Mouse (Mus musculus) embryonic fibroblast, embryonic 13.5 days (primary cell): Measurements from ENCODE around the gene Crk. TPM values are rescaled to one million over a fixed set of nuclear protein-coding genes. Genes with fewer than 3 reads are reported as not detected.
"Not testable (repeated sequence)": the region's sequence is repeated elsewhere in the genome, so short reads cannot be mapped to it uniquely, and the experiment has no call there.

Experiments
- H3K27ac ChIP-seq: 2 replicates; pipeline ENCODE4 v1.5.1; 2012; ENCODE audit warnings: low read length, control low read depth, inconsistent platforms; ENCODE audit not compliant: insufficient read depth
- H3K4me1 ChIP-seq: 2 replicates; pipeline ENCODE4 v1.6.1; 2011; ENCODE audit warnings: low read length; ENCODE audit not compliant: control insufficient read depth, insufficient read depth
- H3K4me3 ChIP-seq: 2 replicates; pipeline ENCODE4 v1.5.1; 2011; ENCODE audit warnings: mild to moderate bottlenecking, control low read depth, low read length; ENCODE audit not compliant: insufficient read depth
- CTCF ChIP-seq: IDR thresholded peaks from 2 replicates; pipeline ENCODE4 v1.5.1; 2011; ENCODE audit warnings: mild to moderate bottlenecking, control low read depth, low read length, moderate library complexity, borderline replicate concordance; ENCODE audit not compliant: insufficient read depth
- POLR2A ChIP-seq: IDR thresholded peaks from 2 replicates; pipeline ENCODE4 v1.6.1; 2011; ENCODE audit warnings: low read depth, mild to moderate bottlenecking, control low read depth, low read length, moderate library complexity
- polyA plus RNA-seq: library from polyadenylated mRNA; stranded (reverse); fragments of >200 nt; gene quantifications from 2 replicates; pipeline ENCODE4 v1.2.4, GENCODE M21; 2011; ENCODE audit warnings: low read depth; ENCODE audit not compliant: missing spikeins, insufficient read length

The Crk gene
- polyA plus RNA-seq, 1 experiment, result 133 TPM

- Histone ChIP-seq H3K4me3 (no peak overlapping the region), H3K4me1 (peaks cover 10% of the 10 kb centered on the region), H3K27ac (no peak overlapping the region)
- TF ChIP-seq CTCF (no peak), POLR2A (no peak)
These were observed 5.4 kb downstream of the Crk start for GRCm38 (mm10) chr11:75684462-75684861.

GRCm38 (mm10) chr11:75684956-75685355 lies 5.9 kb downstream of the Crk start:
- Histone ChIP-seq H3K4me1 (peaks cover 10% of the 10 kb centered on the region), H3K27ac (no peak overlapping the region), H3K4me3 (no peak overlapping the region)
- TF ChIP-seq POLR2A, result no peak
- TF ChIP-seq CTCF, result no peak

GRCm38 (mm10) chr11:75687343-75687993 lies 8.4 kb downstream of the Crk start:
- Histone ChIP-seq H3K27ac (peak overlapping the region; percentile 84), H3K4me3 (no peak overlapping the region), H3K4me1 (peaks cover 8% of the 10 kb centered on the region)
- TF ChIP-seq CTCF (no peak), POLR2A (no peak)

- Histone ChIP-seq H3K27ac (peak overlapping the region; percentile 84), H3K4me3 (no peak overlapping the region), H3K4me1 (peaks cover 7% of the 10 kb centered on the region)
- TF ChIP-seq CTCF, result no peak
- no peak for TF ChIP-seq POLR2A
These were observed 9.1 kb downstream of the Crk start for GRCm38 (mm10) chr11:75688132-75688531.

- TF ChIP-seq CTCF, result no peak
- Histone ChIP-seq H3K27ac (no peak overlapping the region), H3K4me1 (peaks cover 7% of the 10 kb centered on the region), H3K4me3 (no peak overlapping the region)
These were observed 10.9 kb downstream of the Crk start for GRCm38 (mm10) chr11:75689977-75690376.

- no peak overlapping the region for H3K27ac ChIP-seq
- TF ChIP-seq POLR2A, result no peak
- no peak for TF ChIP-seq CTCF
- H3K4me3 ChIP-seq, result no peak overlapping the region
- peaks cover 5% of the 10 kb centered on the region; the same call in 1 of the 2 replicates for H3K4me1 ChIP-seq
These were observed 12.0 kb downstream of the Crk start for GRCm38 (mm10) chr11:75691047-75691446.

- Histone ChIP-seq H3K4me3 (no peak overlapping the region), H3K4me1 (no peaks in the 10 kb centered on the region), H3K27ac (no peak overlapping the region)
- TF ChIP-seq POLR2A (no peak), CTCF (no peak)
These were observed 14.5 kb downstream of the Crk start for GRCm38 (mm10) chr11:75693570-75693969.

GRCm38 (mm10) chr11:75697464-75697863 lies 18.4 kb downstream of the Crk start:
- not testable (repeated sequence) for H3K4me1 ChIP-seq, H3K4me3 ChIP-seq, H3K27ac ChIP-seq

- no peak for TF ChIP-seq CTCF
- no peak for TF ChIP-seq POLR2A
- Histone ChIP-seq H3K4me1 (peaks cover 10% of the 10 kb centered on the region), H3K4me3 (no peak overlapping the region), H3K27ac (no peak overlapping the region)
These were observed 21.5 kb downstream of the Crk start for GRCm38 (mm10) chr11:75700557-75700956.

GRCm38 (mm10) chr11:75702761-75703160 lies 23.7 kb downstream of the Crk start:
- H3K27ac ChIP-seq, result no peak overlapping the region

GRCm38 (mm10) chr11:75703748-75704147 lies 24.7 kb downstream of the Crk start:
- Histone ChIP-seq H3K27ac (no peak overlapping the region), H3K4me1 (peaks cover 10% of the 10 kb centered on the region), H3K4me3 (no peak overlapping the region)
- TF ChIP-seq POLR2A, result no peak
- no peak for TF ChIP-seq CTCF

More at GRCm38 (mm10) chr11:75702761-75703160, 23.7 kb downstream of the Crk start:
- TF ChIP-seq POLR2A, result no peak
- no peak for TF ChIP-seq CTCF
- no peak overlapping the region for H3K4me3 ChIP-seq
- peaks cover 10% of the 10 kb centered on the region for H3K4me1 ChIP-seq
